Mouse (Mus musculus): Measurements from ENCODE around the gene Nfib. TPM values are rescaled to one million over a fixed set of nuclear protein-coding genes. Genes with fewer than 3 reads are reported as not detected.

Nfib gene
- total and polyA plus RNA-seq, 2 experiments, result 16.4 to 50.0 TPM

GRCm38 (mm10) chr4:82385638-82386037 is 319.9 kb downstream of the Nfib start:
- Histone ChIP-seq H3K27ac (replicated peaks; ENCODE audit: insufficient read depth, low read depth, low read length) (peak overlapping the region; percentile 84), H3K36me3 (ENCODE audit: control insufficient read depth, insufficient read depth, low read length) (no peaks in the 10 kb centered on the region), H3K79me2 (ENCODE audit: control insufficient read depth, insufficient read depth, low read length) (peaks cover 12% of the 10 kb centered on the region; the same call in 1 of the 2 replicates), H3K9ac (ENCODE audit: low read depth, low read length) (no peak overlapping the region), H3K27me3 (ENCODE audit: control insufficient read depth, insufficient read depth, low read length) (no peaks in the 10 kb centered on the region), H3K4me1 (ENCODE audit: control insufficient read depth, insufficient read depth, low read length) (peaks cover 35% of the 10 kb centered on the region), H3K4me3 (ENCODE audit: insufficient read depth, low read depth, low read length) (no peak overlapping the region)
- DNase-seq (ENCODE audit: extremely low read depth, low read depth, low spot score), result peak; percentile 86
- WGBS, result 12% methylated on average over 4 of the region's 4 CpGs
- no peak for TF ChIP-seq POLR2A (IDR thresholded peaks at IDR 0.05; ENCODE audit: extremely low read depth, insufficient read depth, low read length)
- TF ChIP-seq CTCF (IDR thresholded peaks at IDR 0.05; ENCODE audit: low read depth, low read length), result no peak

- WGBS, result 17% methylated on average over 11 of the region's 11 CpGs
- DNase-seq (ENCODE audit: extremely low read depth, low read depth, low spot score), result peak; percentile 85
- H3K27me3 ChIP-seq (ENCODE audit: control insufficient read depth, insufficient read depth, low read length), result no peaks in the 10 kb centered on the region
- H3K79me2 ChIP-seq (ENCODE audit: control insufficient read depth, insufficient read depth, low read length), result peaks cover 14% of the 10 kb centered on the region; the same call in 1 of the 2 replicates
- H3K9ac ChIP-seq (ENCODE audit: low read depth, low read length), result peak overlapping the region; percentile 55
- H3K27ac ChIP-seq (replicated peaks; ENCODE audit: insufficient read depth, low read depth, low read length), result peak overlapping the region; percentile 99
- peaks cover 42% of the 10 kb centered on the region for H3K4me1 ChIP-seq (ENCODE audit: control insufficient read depth, insufficient read depth, low read length)
- H3K36me3 ChIP-seq (ENCODE audit: control insufficient read depth, insufficient read depth, low read length), result no peaks in the 10 kb centered on the region
- no peak overlapping the region for H3K4me3 ChIP-seq (ENCODE audit: insufficient read depth, low read depth, low read length)
- TF ChIP-seq CTCF (IDR thresholded peaks at IDR 0.05; ENCODE audit: low read depth, low read length), result no peak
- TF ChIP-seq POLR2A (IDR thresholded peaks at IDR 0.05; ENCODE audit: extremely low read depth, insufficient read depth, low read length), result no peak
Measured at GRCm38 (mm10) chr4:82383991-82384731, 321.4 kb downstream of the Nfib start.

- no peaks in the 10 kb centered on the region for H3K36me3 ChIP-seq (ENCODE audit: control insufficient read depth, insufficient read depth, low read length)
- TF ChIP-seq CTCF (IDR thresholded peaks at IDR 0.05; ENCODE audit: low read depth, low read length), result no peak
- no peak for TF ChIP-seq POLR2A (IDR thresholded peaks at IDR 0.05; ENCODE audit: extremely low read depth, insufficient read depth, low read length)
- DNase-seq (ENCODE audit: extremely low read depth, low read depth, low spot score), result peak; percentile 83
- H3K27me3 ChIP-seq (ENCODE audit: control insufficient read depth, insufficient read depth, low read length), result no peaks in the 10 kb centered on the region
- WGBS, result 26% methylated on average over 8 of the region's 8 CpGs
- H3K9ac ChIP-seq (ENCODE audit: low read depth, low read length), result peak overlapping the region; percentile 14; the same call in 1 of the 2 replicates
- peaks cover 41% of the 10 kb centered on the region for H3K4me1 ChIP-seq (ENCODE audit: control insufficient read depth, insufficient read depth, low read length)
- H3K27ac ChIP-seq (replicated peaks; ENCODE audit: insufficient read depth, low read depth, low read length), result peak overlapping the region; percentile 79
- no peak overlapping the region for H3K4me3 ChIP-seq (ENCODE audit: insufficient read depth, low read depth, low read length)
- peaks cover 14% of the 10 kb centered on the region; the same call in 1 of the 2 replicates for H3K79me2 ChIP-seq (ENCODE audit: control insufficient read depth, insufficient read depth, low read length)
Measured at GRCm38 (mm10) chr4:82383346-82383745, 322.2 kb downstream of the Nfib start.

GRCm38 (mm10) chr4:82381786-82382185 is 323.8 kb downstream of the Nfib start:
- Histone ChIP-seq H3K4me3 (ENCODE audit: insufficient read depth, low read depth, low read length) (no peak overlapping the region), H3K27ac (replicated peaks; ENCODE audit: insufficient read depth, low read depth, low read length) (no peak overlapping the region), H3K9ac (ENCODE audit: low read depth, low read length) (no peak overlapping the region), H3K4me1 (ENCODE audit: control insufficient read depth, insufficient read depth, low read length) (peaks cover 32% of the 10 kb centered on the region), H3K79me2 (ENCODE audit: control insufficient read depth, insufficient read depth, low read length) (peaks cover 12% of the 10 kb centered on the region), H3K27me3 (ENCODE audit: control insufficient read depth, insufficient read depth, low read length) (no peaks in the 10 kb centered on the region), H3K36me3 (ENCODE audit: control insufficient read depth, insufficient read depth, low read length) (no peaks in the 10 kb centered on the region)
- TF ChIP-seq POLR2A (IDR thresholded peaks at IDR 0.05; ENCODE audit: extremely low read depth, insufficient read depth, low read length) (no peak), CTCF (IDR thresholded peaks at IDR 0.05; ENCODE audit: low read depth, low read length) (no peak)
- WGBS, result 29% methylated on average over 1 of the region's 1 CpGs
- peak; percentile 97 for DNase-seq (ENCODE audit: extremely low read depth, low read depth, low spot score)

- Histone ChIP-seq H3K27me3 (ENCODE audit: control insufficient read depth, insufficient read depth, low read length) (no peaks in the 10 kb centered on the region), H3K4me3 (ENCODE audit: insufficient read depth, low read depth, low read length) (no peak overlapping the region), H3K4me1 (ENCODE audit: control insufficient read depth, insufficient read depth, low read length) (peaks cover 27% of the 10 kb centered on the region), H3K27ac (replicated peaks; ENCODE audit: insufficient read depth, low read depth, low read length) (peak overlapping the region; percentile 97), H3K79me2 (ENCODE audit: control insufficient read depth, insufficient read depth, low read length) (peaks cover 15% of the 10 kb centered on the region), H3K36me3 (ENCODE audit: control insufficient read depth, insufficient read depth, low read length) (no peaks in the 10 kb centered on the region), H3K9ac (ENCODE audit: low read depth, low read length) (no peak overlapping the region; the same call in 1 of the 2 replicates)
- DNase-seq (ENCODE audit: extremely low read depth, low read depth, low spot score), result peak; percentile 98
- TF ChIP-seq CTCF (IDR thresholded peaks at IDR 0.05; ENCODE audit: low read depth, low read length) (no peak), POLR2A (IDR thresholded peaks at IDR 0.05; ENCODE audit: extremely low read depth, insufficient read depth, low read length) (no peak)
Measured at GRCm38 (mm10) chr4:82380578-82380977, 325.0 kb downstream of the Nfib start.

GRCm38 (mm10) chr4:82378050-82378449 is 327.5 kb downstream of the Nfib start:
- Histone ChIP-seq H3K9ac (ENCODE audit: low read depth, low read length) (no peak overlapping the region), H3K27me3 (ENCODE audit: control insufficient read depth, insufficient read depth, low read length) (no peaks in the 10 kb centered on the region), H3K36me3 (ENCODE audit: control insufficient read depth, insufficient read depth, low read length) (no peaks in the 10 kb centered on the region), H3K4me3 (ENCODE audit: insufficient read depth, low read depth, low read length) (no peak overlapping the region), H3K27ac (replicated peaks; ENCODE audit: insufficient read depth, low read depth, low read length) (no peak overlapping the region), H3K79me2 (ENCODE audit: control insufficient read depth, insufficient read depth, low read length) (peaks cover 25% of the 10 kb centered on the region), H3K4me1 (ENCODE audit: control insufficient read depth, insufficient read depth, low read length) (peaks cover 17% of the 10 kb centered on the region)
- TF ChIP-seq POLR2A (IDR thresholded peaks at IDR 0.05; ENCODE audit: extremely low read depth, insufficient read depth, low read length) (no peak), CTCF (IDR thresholded peaks at IDR 0.05; ENCODE audit: low read depth, low read length) (no peak)
- 56% methylated on average over 3 of the region's 3 CpGs for WGBS
- peak; percentile 76 for DNase-seq (ENCODE audit: extremely low read depth, low read depth, low spot score)

Data from liver, adult 2 months (tissue).